Mouse (Mus musculus): ENCODE results near the gene Tnfsf12. TPM values are rescaled to one million over a fixed set of nuclear protein-coding genes. Genes with fewer than 3 reads are reported as not detected.

Gene Tnfsf12
- polyA plus RNA-seq, 1 experiment from 2014 or later, result 9.9 TPM

DNA sequence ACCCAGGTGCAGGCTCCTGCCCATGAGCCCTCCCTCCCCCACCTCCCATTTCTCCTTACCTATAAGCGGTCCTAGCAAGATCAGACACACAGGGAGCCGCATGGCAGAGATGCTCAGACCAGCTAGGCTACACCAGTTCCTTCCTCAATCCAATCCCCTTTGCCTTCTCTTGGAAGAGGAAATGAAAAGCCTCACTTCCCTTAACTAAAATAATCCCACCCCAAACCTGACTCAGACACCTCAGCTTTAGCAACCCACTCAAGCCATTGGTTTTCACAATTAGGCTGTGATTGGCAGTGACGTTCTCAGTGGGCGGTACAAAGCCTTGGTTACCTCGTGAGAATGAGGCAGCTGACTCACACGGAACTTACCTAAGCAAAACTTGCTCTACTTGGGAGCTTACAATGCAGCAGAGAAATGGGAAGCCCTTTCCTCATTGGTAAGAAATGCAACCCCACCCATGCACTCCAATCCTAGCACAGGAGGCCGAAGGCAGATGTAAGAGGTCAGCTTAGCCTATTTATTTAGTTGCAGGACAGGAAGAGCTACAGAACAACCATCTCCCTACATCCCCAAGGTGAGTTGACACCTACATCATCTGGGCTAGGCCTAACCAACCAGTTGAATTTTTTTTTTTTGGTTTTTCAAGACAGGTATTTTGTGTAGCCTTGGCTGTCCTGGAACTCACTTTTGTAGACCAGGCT lies 29.5 kb downstream of the Tnfsf12 start, which contains the start of gene Cd68:
TSS of gene Cd68 (minus strand) at position 193 of the 704 bp plus-strand sequence.
- ATAC-seq (ENCODE audit: insufficient number of reproducible peaks, insufficient read depth, low FRiP score, low read depth), result no peak
- H3K4me1 ChIP-seq (ENCODE audit: control insufficient read depth, insufficient read depth, low read length), result peaks cover 26% of the 10 kb centered on the region; the same call in 1 of the 2 replicates
- H3K4me2 ChIP-seq (replicated peaks; ENCODE audit: low read depth, low read length), result no peak within 1 kb of the TSS
- peak within 1 kb of the TSS; percentile 11; the same call in 1 of the 2 replicates for H3K27ac ChIP-seq (ENCODE audit: low read length)
- 32% methylated on average over 7 of the region's 7 CpGs for WGBS
- no peak within 1 kb of the TSS for H3K9ac ChIP-seq (replicated peaks; ENCODE audit: low read depth, low read length)
- no peaks in the 10 kb centered on the region for H3K9me3 ChIP-seq (ENCODE audit: control insufficient read depth, low read depth, low read length)
- no peaks in the 10 kb centered on the region for H3K27me3 ChIP-seq (ENCODE audit: control insufficient read depth, insufficient read depth, low read length)
- H3K4me3 ChIP-seq (ENCODE audit: low read depth, low read length), result no peak within 1 kb of the TSS
- H3K36me3 ChIP-seq (ENCODE audit: control insufficient read depth, insufficient read depth, low read length), result peaks cover 56% of the 10 kb centered on the region

DNA sequence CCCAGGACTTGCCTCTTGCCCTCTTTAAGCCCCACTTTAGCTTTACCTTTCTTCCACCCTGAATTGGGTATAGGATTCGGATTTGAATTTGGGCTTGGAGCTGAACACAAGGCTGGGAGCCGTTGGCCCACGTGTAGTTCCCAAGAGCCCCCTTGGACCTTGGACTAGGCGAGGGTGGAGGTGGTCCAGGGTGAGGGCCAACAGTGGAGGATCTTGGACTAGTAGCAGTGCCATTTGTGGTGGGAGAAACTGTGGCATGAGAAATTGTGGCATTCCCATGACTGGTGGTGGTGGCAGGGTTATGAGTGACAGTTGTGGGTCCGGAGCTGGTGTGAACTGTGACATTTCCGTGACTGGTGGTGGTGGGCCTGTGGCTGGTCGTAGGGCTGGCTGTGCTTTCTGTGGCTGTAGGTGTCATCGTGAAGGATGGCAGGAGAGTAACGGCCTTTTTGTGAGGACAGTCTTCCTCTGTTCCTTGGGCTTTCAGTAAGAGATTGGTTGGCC lies 30.1 kb downstream of the Tnfsf12 start:
- Histone ChIP-seq H3K36me3 (ENCODE audit: control insufficient read depth, insufficient read depth, low read length) (peaks cover 52% of the 10 kb centered on the region), H3K27ac (ENCODE audit: low read length) (no peak overlapping the region), H3K4me2 (replicated peaks; ENCODE audit: low read depth, low read length) (no peak overlapping the region), H3K9ac (replicated peaks; ENCODE audit: low read depth, low read length) (no peak overlapping the region), H3K4me3 (ENCODE audit: low read depth, low read length) (no peak overlapping the region), H3K4me1 (ENCODE audit: control insufficient read depth, insufficient read depth, low read length) (peaks cover 27% of the 10 kb centered on the region; the same call in 1 of the 2 replicates), H3K9me3 (ENCODE audit: control insufficient read depth, low read depth, low read length) (no peaks in the 10 kb centered on the region), H3K27me3 (ENCODE audit: control insufficient read depth, insufficient read depth, low read length) (no peaks in the 10 kb centered on the region)
- 69% methylated on average over 9 of the region's 9 CpGs for WGBS
- ATAC-seq (ENCODE audit: insufficient number of reproducible peaks, insufficient read depth, low FRiP score, low read depth), result no peak

DNA sequence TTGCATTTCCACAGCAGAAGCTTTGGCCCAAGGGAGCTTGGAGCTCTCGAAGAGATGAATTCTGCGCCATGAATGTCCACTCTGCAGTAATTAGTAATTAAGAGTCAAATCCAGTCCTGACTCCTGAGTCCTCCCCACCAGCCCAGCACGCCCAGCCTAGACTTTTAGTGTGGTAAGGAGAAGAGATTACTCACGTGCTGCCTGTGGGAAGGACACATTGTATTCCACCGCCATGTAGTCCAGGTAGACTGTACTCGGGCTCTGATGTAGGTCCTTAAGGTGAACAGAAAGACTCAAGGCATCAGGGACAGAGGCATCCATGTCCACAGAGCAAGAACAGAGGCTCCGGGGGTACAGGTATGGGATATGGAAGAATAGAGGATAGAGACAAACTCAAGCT lies 30.8 kb downstream of the Tnfsf12 start:
- H3K4me3 ChIP-seq (ENCODE audit: low read depth, low read length), result no peak overlapping the region
- H3K36me3 ChIP-seq (ENCODE audit: control insufficient read depth, insufficient read depth, low read length), result peaks cover 45% of the 10 kb centered on the region
- peaks cover 21% of the 10 kb centered on the region; the same call in 1 of the 2 replicates for H3K4me1 ChIP-seq (ENCODE audit: control insufficient read depth, insufficient read depth, low read length)
- H3K27ac ChIP-seq (ENCODE audit: low read length), result no peak overlapping the region
- no peaks in the 10 kb centered on the region for H3K9me3 ChIP-seq (ENCODE audit: control insufficient read depth, low read depth, low read length)
- 91% methylated on average over 7 of the region's 7 CpGs for WGBS
- H3K4me2 ChIP-seq (replicated peaks; ENCODE audit: low read depth, low read length), result no peak overlapping the region
- H3K9ac ChIP-seq (replicated peaks; ENCODE audit: low read depth, low read length), result no peak overlapping the region
- no peak for ATAC-seq (ENCODE audit: insufficient number of reproducible peaks, insufficient read depth, low FRiP score, low read depth)
- no peaks in the 10 kb centered on the region for H3K27me3 ChIP-seq (ENCODE audit: control insufficient read depth, insufficient read depth, low read length)

DNA sequence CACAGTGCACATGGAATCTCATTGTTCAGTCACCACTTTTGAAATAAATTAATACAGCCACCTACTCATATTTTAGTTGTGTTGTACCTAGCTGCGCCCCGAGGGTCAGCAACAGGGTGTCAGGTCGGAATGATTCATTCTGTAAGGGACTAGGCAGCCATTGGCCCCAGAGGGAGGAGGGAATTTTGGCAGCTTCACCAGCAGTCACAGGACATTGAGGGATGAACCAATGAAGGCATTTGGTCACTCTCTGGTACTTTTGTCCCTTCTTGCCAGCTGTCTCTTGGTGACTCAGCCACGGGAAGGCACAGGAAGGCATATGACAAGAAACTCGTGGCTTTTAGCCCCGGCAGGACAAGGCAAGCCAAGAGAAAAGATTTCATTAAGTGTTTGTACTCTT lies 31.9 kb downstream of the Tnfsf12 start:
- H3K27ac ChIP-seq (ENCODE audit: low read length), result no peak overlapping the region
- peaks cover 13% of the 10 kb centered on the region; the same call in 1 of the 2 replicates for H3K4me1 ChIP-seq (ENCODE audit: control insufficient read depth, insufficient read depth, low read length)
- no peak for ATAC-seq (ENCODE audit: insufficient number of reproducible peaks, insufficient read depth, low FRiP score, low read depth)
- no peak overlapping the region for H3K9ac ChIP-seq (replicated peaks; ENCODE audit: low read depth, low read length)
- WGBS, result 85% methylated on average over 6 of the region's 6 CpGs
- no peaks in the 10 kb centered on the region for H3K9me3 ChIP-seq (ENCODE audit: control insufficient read depth, low read depth, low read length)
- peaks cover 39% of the 10 kb centered on the region for H3K36me3 ChIP-seq (ENCODE audit: control insufficient read depth, insufficient read depth, low read length)
- no peaks in the 10 kb centered on the region for H3K27me3 ChIP-seq (ENCODE audit: control insufficient read depth, insufficient read depth, low read length)
- no peak overlapping the region for H3K4me3 ChIP-seq (ENCODE audit: low read depth, low read length)
- H3K4me2 ChIP-seq (replicated peaks; ENCODE audit: low read depth, low read length), result no peak overlapping the region

DNA sequence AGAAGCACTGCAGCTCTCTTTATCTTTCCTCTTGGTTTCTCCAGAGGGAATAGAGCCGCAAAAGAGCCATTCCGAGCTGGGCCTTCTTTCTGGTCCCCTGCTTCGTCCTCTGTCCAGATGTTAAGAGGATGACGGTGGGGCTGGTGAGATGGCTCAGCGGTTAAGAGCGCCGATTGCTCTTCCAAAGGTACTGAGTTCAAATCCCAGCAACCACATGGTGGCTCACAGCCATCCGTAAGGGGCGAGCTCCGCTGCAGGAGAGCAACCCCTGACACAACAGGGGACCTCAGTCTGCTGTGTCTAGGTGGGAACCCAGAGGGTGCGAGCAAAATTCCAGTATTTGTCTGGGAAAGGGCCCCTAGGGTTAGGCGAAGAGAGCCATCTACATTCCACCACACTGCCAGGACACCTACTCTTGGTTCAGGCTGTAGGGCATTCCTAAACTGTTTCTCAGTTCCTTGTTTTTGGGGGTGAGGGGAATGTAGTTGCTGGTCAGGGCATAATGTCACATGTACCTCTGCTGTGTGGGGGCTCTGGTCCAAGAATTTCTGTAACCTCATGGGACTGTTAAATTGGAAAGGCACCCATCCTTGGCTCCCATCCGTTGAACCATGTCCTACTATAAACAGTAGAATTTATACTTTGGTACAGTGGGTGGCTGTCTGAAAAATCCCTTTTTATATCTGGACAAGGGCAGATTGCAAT lies 32.5 kb downstream of the Tnfsf12 start:
- peaks cover 38% of the 10 kb centered on the region for H3K36me3 ChIP-seq (ENCODE audit: control insufficient read depth, insufficient read depth, low read length)
- H3K9ac ChIP-seq (replicated peaks; ENCODE audit: low read depth, low read length), result peak overlapping the region; percentile 41; the same call in 1 of the 2 replicates
- peak overlapping the region; percentile 88 for H3K27ac ChIP-seq (ENCODE audit: low read length)
- peak overlapping the region; percentile 50 for H3K4me3 ChIP-seq (ENCODE audit: low read depth, low read length)
- no peaks in the 10 kb centered on the region for H3K9me3 ChIP-seq (ENCODE audit: control insufficient read depth, low read depth, low read length)
- peak overlapping the region; percentile 42 for H3K4me2 ChIP-seq (replicated peaks; ENCODE audit: low read depth, low read length)
- peaks cover 13% of the 10 kb centered on the region; the same call in 1 of the 2 replicates for H3K4me1 ChIP-seq (ENCODE audit: control insufficient read depth, insufficient read depth, low read length)
- no peaks in the 10 kb centered on the region for H3K27me3 ChIP-seq (ENCODE audit: control insufficient read depth, insufficient read depth, low read length)
- ATAC-seq (ENCODE audit: insufficient number of reproducible peaks, insufficient read depth, low FRiP score, low read depth), result peak; percentile 1; the same call in 1 of the 2 replicates
- WGBS, result 70% methylated on average over 13 of the region's 13 CpGs

DNA sequence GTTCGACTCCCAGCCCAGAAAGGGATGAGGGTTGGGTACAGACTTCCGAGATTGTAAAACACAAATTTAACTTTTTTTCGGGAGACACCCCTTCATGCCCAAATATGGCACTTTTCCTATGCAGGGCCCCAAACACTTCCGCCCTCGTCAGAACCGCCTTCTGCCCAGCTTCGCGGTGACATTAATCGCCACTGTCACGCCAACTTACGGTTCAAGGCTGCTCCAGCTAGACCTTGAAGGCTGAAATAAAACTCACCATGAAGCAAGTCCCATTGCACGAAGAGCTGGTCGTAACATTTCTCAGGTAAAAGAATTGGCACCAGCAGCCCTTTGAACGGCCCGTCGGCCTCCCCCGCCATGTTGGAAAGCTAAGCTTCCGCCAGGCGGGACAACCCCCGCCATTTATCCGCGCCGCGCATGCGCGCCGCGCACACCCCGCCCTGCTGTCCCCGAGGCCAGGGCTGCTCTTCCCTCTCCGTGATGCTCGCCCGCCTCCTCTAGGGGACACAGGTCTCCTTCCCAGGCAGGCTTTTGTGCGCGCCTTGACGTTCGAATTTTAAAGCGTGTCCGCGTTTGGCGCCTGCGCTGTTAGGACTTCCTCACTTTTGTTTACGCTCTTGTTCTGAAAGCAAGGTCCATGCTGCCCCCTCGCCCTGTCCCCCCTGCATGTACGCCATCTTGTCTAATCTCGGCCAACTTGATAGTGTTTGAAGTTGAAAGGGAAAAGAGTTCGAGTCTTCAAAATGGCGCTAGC lies 33.3 kb downstream of the Tnfsf12 start, which contains the start of gene Mpdu1:
TSS of gene Mpdu1 (minus strand) at position 430 of the 754 bp plus-strand sequence.
- Histone ChIP-seq H3K9me3 (ENCODE audit: control insufficient read depth, low read depth, low read length) (no peaks in the 10 kb centered on the region), H3K9ac (replicated peaks; ENCODE audit: low read depth, low read length) (peak within 1 kb of the TSS; percentile 47), H3K4me3 (ENCODE audit: low read depth, low read length) (peak within 1 kb of the TSS; percentile 50), H3K36me3 (ENCODE audit: control insufficient read depth, insufficient read depth, low read length) (peaks cover 35% of the 10 kb centered on the region), H3K27me3 (ENCODE audit: control insufficient read depth, insufficient read depth, low read length) (no peaks in the 10 kb centered on the region), H3K27ac (ENCODE audit: low read length) (peak within 1 kb of the TSS; percentile 88), H3K4me2 (replicated peaks; ENCODE audit: low read depth, low read length) (peak within 1 kb of the TSS; percentile 42), H3K4me1 (ENCODE audit: control insufficient read depth, insufficient read depth, low read length) (peaks cover 14% of the 10 kb centered on the region; the same call in 1 of the 2 replicates)
- ATAC-seq (ENCODE audit: insufficient number of reproducible peaks, insufficient read depth, low FRiP score, low read depth), result peak; percentile 93
- under 1% methylated on average over 48 of the region's 48 CpGs for WGBS

DNA sequence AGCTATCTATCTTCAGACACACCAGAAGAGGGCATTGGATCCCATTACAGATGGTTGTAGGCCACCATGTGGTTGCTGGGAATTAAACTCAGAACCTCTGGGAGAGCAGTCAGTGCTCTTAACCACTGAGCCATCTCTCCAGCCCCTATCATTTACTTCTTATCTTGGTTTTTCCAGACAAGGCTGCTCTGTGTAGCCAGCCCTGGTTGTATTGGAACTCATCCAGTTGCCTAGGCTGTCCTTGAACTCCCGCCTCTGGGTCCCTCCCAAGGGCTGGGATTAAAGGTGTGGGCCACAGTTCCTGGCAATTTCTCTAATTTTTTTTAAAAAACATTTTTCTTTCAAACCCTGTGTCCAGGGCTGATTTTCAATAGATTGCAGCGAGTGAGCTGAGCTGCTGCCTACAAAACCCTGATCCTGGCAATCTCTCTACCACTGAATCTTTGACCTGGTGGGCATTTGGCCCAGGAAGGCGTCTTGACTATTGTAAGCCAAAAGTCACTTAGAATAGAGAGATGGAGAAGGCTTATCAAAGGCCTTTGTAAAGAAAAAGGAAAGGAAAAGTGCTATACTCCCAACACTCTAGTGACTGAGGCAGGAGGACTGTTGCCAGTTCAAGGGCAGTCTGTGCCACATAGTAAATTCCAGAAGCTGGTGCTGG lies 34.3 kb downstream of the Tnfsf12 start:
- peak overlapping the region; percentile 42 for H3K4me2 ChIP-seq (replicated peaks; ENCODE audit: low read depth, low read length)
- ATAC-seq (ENCODE audit: insufficient number of reproducible peaks, insufficient read depth, low FRiP score, low read depth), result no peak
- peak overlapping the region; percentile 50 for H3K4me3 ChIP-seq (ENCODE audit: low read depth, low read length)
- H3K4me1 ChIP-seq (ENCODE audit: control insufficient read depth, insufficient read depth, low read length), result peaks cover 17% of the 10 kb centered on the region; the same call in 1 of the 2 replicates
- H3K9me3 ChIP-seq (ENCODE audit: control insufficient read depth, low read depth, low read length), result no peaks in the 10 kb centered on the region
- H3K9ac ChIP-seq (replicated peaks; ENCODE audit: low read depth, low read length), result peak overlapping the region; percentile 47; the same call in 1 of the 2 replicates
- H3K27ac ChIP-seq (ENCODE audit: low read length), result peak overlapping the region; percentile 88
- H3K27me3 ChIP-seq (ENCODE audit: control insufficient read depth, insufficient read depth, low read length), result no peaks in the 10 kb centered on the region
- peaks cover 39% of the 10 kb centered on the region for H3K36me3 ChIP-seq (ENCODE audit: control insufficient read depth, insufficient read depth, low read length)
- 73% methylated on average over 3 of the region's 3 CpGs for WGBS
